Mouse (Mus musculus) G1E-ER4 (cell line): ENCODE results near the gene Fsd1l. TPM values are rescaled to one million over a fixed set of nuclear protein-coding genes. Genes with fewer than 3 reads are reported as not detected.

Source experiments
- GATA1 ChIP-seq: IDR thresholded peaks from one replicate; pipeline ENCODE4 v1.8.0; 2012; ENCODE audit warnings: low read length, inconsistent platforms
- polyA plus RNA-seq: library from polyadenylated mRNA; stranded (reverse); fragments of >175 nt; gene quantifications from 2 replicates; pipeline ENCODE4 v1.2.3, GENCODE M21; 2012

Gene Fsd1l
- polyA plus RNA-seq, 1 experiment: not detected

- TF ChIP-seq GATA1: no peak
These were observed 11.2 kb upstream of the Fsd1l start for GRCm38 (mm10) chr4:53620104-53620503.

GRCm38 (mm10) chr4:53621084-53621483, 10.2 kb upstream of the Fsd1l start:
- no peak for TF ChIP-seq GATA1

- TF ChIP-seq GATA1: no peak
These were observed 9.8 kb upstream of the Fsd1l start for GRCm38 (mm10) chr4:53621490-53621889.

- no peak for TF ChIP-seq GATA1
These were observed 7.6 kb upstream of the Fsd1l start for GRCm38 (mm10) chr4:53623711-53624110.

- no peak for TF ChIP-seq GATA1
These were observed 6.5 kb upstream of the Fsd1l start for GRCm38 (mm10) chr4:53624816-53625215.

- no peak for TF ChIP-seq GATA1
These were observed 6.0 kb upstream of the Fsd1l start for GRCm38 (mm10) chr4:53625263-53625662.

GRCm38 (mm10) chr4:53628924-53629323, 2.3 kb upstream of the Fsd1l start:
- TF ChIP-seq GATA1: no peak

- no peak for TF ChIP-seq GATA1
These were observed 332 bp upstream of the Fsd1l start for GRCm38 (mm10) chr4:53630963-53631315.

GRCm38 (mm10) chr4:53632011-53632349, 709 bp downstream of the Fsd1l start:
- TF ChIP-seq GATA1: no peak

GRCm38 (mm10) chr4:53635336-53635735, 4.1 kb downstream of the Fsd1l start:
- no peak for TF ChIP-seq GATA1

- no peak for TF ChIP-seq GATA1
These were observed 6.1 kb downstream of the Fsd1l start for GRCm38 (mm10) chr4:53637269-53637909.

- no peak for TF ChIP-seq GATA1
These were observed 7.4 kb downstream of the Fsd1l start for GRCm38 (mm10) chr4:53638549-53639123.

GRCm38 (mm10) chr4:53658029-53658428, 26.8 kb downstream of the Fsd1l start:
- no peak for TF ChIP-seq GATA1

GRCm38 (mm10) chr4:53660711-53661110, 29.4 kb downstream of the Fsd1l start:
- no peak for TF ChIP-seq GATA1

- no peak for TF ChIP-seq GATA1
These were observed 50.8 kb downstream of the Fsd1l start for GRCm38 (mm10) chr4:53682092-53682491.

- TF ChIP-seq GATA1: no peak
These were observed 57.7 kb downstream of the Fsd1l start for GRCm38 (mm10) chr4:53688965-53689364.

- no peak for TF ChIP-seq GATA1
These were observed 60.1 kb downstream of the Fsd1l start for GRCm38 (mm10) chr4:53691418-53691817.

GRCm38 (mm10) chr4:53710021-53710420, 78.8 kb downstream of the Fsd1l start:
- no peak for TF ChIP-seq GATA1
